Mouse (Mus musculus) kidney, embryonic 16.5 days (tissue): Measurements from ENCODE around the gene 4930579F01Rik. TPM values are rescaled to one million over a fixed set of nuclear protein-coding genes. Genes with fewer than 3 reads are reported as not detected.

Experiments
- ATAC-seq: fragments of 200-750 bp; cut with Nextera tagmentation; 2 replicates; pipeline ENCODE4 v1.8.0; 2017; ENCODE audit warnings: moderate TSS enrichment; ENCODE audit not compliant: low FRiP score, low TSS enrichment
- H3K27ac ChIP-seq: fragments of 300-500 bp; sonication (generic); 2 replicates; pipeline ENCODE4 v1.5.1; 2014; ENCODE audit warnings: low read length
- H3K27me3 ChIP-seq: fragments of 300-500 bp; sonication (generic); 2 replicates; pipeline ENCODE4 v1.6.1; 2014; ENCODE audit warnings: low read length, control low read depth, mixed read lengths; ENCODE audit not compliant: insufficient read depth
- H3K36me3 ChIP-seq: fragments of 300-500 bp; sonication (generic); 2 replicates; pipeline ENCODE4 v1.6.1; 2014; ENCODE audit warnings: low read length, control low read depth, mixed read lengths; ENCODE audit not compliant: insufficient read depth
- H3K4me1 ChIP-seq: fragments of 300-500 bp; sonication (generic); 2 replicates; pipeline ENCODE4 v1.6.1; 2014; ENCODE audit warnings: low read length, control low read depth, mixed read lengths; ENCODE audit not compliant: insufficient read depth
- H3K4me2 ChIP-seq: fragments of 300-500 bp; sonication (generic); replicated peaks from 2 replicates; pipeline ENCODE4 v1.6.1; 2014; ENCODE audit warnings: low read depth, low read length
- H3K4me3 ChIP-seq: fragments of 300-500 bp; sonication (generic); 2 replicates; pipeline ENCODE4 v1.5.1; 2014; ENCODE audit warnings: mild to moderate bottlenecking, low read length
- H3K9ac ChIP-seq: fragments of 300-500 bp; sonication (generic); replicated peaks from 2 replicates; pipeline ENCODE4 v1.6.1; 2014; ENCODE audit warnings: low read length
- H3K9me3 ChIP-seq: fragments of 300-500 bp; sonication (generic); 2 replicates; pipeline ENCODE4 v1.6.1; 2016; ENCODE audit warnings: low read length, control low read depth
- WGBS: fragments of 180-500 bp; shearing (Covaris S2); extraction: QIAGEN DNeasy Blood & Tissue Kit; methylation state at CpG from one replicate; pipeline ENCODE4 v1.1.7; 2014; 5-methylcytosine and 5-hydroxymethylcytosine counted together
- polyA plus RNA-seq: library from polyadenylated mRNA; unstranded; fragments of >200 nt; fragmentation: Nextera tagmentation; extraction: Ambion mirVana; gene quantifications from 2 replicates; pipeline ENCODE4 v1.2.1, GENCODE M21; 2015

Gene 4930579F01Rik
- polyA plus RNA-seq, 1 experiment from 2014 or later: 0.21 TPM

DNA sequence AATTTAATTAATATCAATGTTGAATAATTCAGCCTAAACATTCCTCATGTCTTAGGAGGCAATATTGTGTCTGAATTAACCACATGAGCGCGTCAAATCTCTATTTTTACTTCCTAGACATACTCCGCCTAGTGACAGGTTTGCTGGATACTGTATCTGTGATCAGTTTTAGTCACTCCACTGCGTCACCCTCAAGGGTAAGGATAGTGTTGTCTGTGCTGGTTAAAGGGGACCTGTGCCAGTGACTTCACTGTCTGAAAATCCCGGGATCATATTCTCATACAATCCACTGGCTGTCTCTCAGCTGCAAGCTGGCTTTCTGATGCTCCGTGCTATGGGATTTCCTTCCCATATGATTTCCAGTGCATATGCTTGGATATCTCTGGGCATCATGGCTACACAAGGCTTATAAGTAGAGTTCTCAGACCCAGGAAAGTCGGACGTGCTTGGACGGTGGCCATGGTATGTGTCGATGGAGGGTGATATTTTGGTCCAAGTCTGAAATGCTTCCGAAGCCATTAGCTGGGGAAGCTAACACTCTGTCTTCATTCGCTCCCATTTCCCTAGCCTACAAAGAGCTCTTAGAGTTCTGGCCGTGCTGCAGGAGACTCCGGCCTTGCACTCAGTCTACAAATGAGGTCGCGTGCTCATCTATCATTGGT lies 74.0 kb downstream of the 4930579F01Rik start:
- H3K4me1 ChIP-seq: no peaks in the 10 kb centered on the region
- no peak for ATAC-seq
- no peaks in the 10 kb centered on the region for H3K9me3 ChIP-seq
- no peak overlapping the region for H3K4me2 ChIP-seq
- H3K4me3 ChIP-seq: no peak overlapping the region
- 91% methylated on average over 16 of the region's 16 CpGs for WGBS
- H3K36me3 ChIP-seq: no peaks in the 10 kb centered on the region
- H3K27me3 ChIP-seq: no peaks in the 10 kb centered on the region
- no peak overlapping the region for H3K9ac ChIP-seq
- no peak overlapping the region for H3K27ac ChIP-seq

DNA sequence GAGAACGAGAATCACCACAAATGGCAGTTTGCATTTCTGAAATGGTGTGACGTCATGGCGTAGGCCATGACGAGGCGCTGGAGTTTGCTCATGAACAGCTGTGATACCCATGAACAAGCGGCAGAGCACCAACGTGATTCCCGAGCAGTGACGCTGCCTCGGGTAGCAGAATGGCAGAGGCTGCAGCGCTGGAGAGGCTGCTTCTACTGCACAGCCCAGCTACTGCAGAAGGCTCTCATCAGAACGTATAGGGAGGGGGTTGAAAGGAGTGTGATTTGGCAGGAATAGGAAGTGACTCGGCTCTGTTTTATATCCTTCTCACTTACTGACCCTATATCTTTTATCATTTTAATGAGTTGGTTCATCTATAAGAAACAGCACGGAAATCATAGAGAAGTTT lies 74.8 kb downstream of the 4930579F01Rik start:
- Histone ChIP-seq H3K4me3 (no peak overlapping the region), H3K27me3 (no peaks in the 10 kb centered on the region), H3K9ac (no peak overlapping the region), H3K4me2 (peak overlapping the region; percentile 24; the same call in 1 of the 2 replicates), H3K9me3 (no peaks in the 10 kb centered on the region), H3K27ac (0 out of 2 replicates have a peak overlapping the region, but pooled peaks have one; percentile 4), H3K4me1 (no peaks in the 10 kb centered on the region), H3K36me3 (no peaks in the 10 kb centered on the region)
- 60% methylated on average over 14 of the region's 14 CpGs for WGBS
- peak; percentile 67; the same call in 1 of the 2 replicates for ATAC-seq

DNA sequence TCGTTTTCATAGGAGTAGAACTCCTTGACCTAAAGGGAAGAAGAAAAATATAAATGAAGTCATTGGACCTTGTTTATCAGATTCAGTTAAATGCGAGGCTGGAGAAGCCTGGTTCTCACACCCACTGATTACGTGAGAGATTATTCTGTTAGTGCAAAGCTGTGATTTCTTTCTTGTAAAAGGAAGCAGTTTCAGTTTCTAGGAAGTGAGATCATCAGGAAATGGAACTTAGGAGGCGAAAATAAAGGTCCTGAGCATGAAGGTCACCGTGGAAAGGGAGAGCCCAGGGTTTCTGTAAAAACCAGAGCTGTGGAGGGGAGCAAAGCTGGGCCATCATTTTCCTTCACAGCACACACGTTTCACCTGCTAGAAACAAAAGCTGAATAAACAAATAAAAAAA lies 75.2 kb downstream of the 4930579F01Rik start:
- 59% methylated on average over 6 of the region's 6 CpGs for WGBS
- no peak for ATAC-seq
- Histone ChIP-seq H3K36me3 (no peaks in the 10 kb centered on the region), H3K4me3 (no peak overlapping the region), H3K27me3 (no peaks in the 10 kb centered on the region), H3K9ac (no peak overlapping the region), H3K4me1 (no peaks in the 10 kb centered on the region), H3K9me3 (no peaks in the 10 kb centered on the region), H3K27ac (peak overlapping the region; percentile 4), H3K4me2 (peak overlapping the region; percentile 24; the same call in 1 of the 2 replicates)

DNA sequence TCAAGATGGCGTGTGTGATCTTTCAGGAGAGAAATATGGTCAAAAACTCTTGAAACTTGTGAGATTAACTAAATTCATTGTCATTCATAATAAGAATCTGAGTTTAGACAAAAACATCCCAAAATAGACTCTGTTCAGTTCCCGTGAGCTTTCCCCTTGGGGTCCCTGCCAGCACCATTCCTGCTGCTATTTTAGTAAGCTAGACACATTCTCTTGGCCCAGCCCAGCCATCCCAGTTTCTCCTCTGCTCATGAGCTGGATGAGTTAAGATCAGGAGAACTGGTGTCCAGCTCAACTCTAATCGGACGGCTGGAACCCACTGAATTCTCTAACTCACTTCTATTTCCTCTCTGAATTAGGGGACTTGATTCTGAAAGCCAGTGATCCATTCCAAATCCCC lies 76.8 kb downstream of the 4930579F01Rik start:
- no peak for ATAC-seq
- no peaks in the 10 kb centered on the region for H3K36me3 ChIP-seq
- no peaks in the 10 kb centered on the region for H3K9me3 ChIP-seq
- 92% methylated on average over 4 of the region's 4 CpGs for WGBS
- no peak overlapping the region for H3K27ac ChIP-seq
- no peak overlapping the region for H3K9ac ChIP-seq
- no peaks in the 10 kb centered on the region for H3K4me1 ChIP-seq
- no peak overlapping the region for H3K4me3 ChIP-seq
- H3K27me3 ChIP-seq: no peaks in the 10 kb centered on the region
- H3K4me2 ChIP-seq: no peak overlapping the region

DNA sequence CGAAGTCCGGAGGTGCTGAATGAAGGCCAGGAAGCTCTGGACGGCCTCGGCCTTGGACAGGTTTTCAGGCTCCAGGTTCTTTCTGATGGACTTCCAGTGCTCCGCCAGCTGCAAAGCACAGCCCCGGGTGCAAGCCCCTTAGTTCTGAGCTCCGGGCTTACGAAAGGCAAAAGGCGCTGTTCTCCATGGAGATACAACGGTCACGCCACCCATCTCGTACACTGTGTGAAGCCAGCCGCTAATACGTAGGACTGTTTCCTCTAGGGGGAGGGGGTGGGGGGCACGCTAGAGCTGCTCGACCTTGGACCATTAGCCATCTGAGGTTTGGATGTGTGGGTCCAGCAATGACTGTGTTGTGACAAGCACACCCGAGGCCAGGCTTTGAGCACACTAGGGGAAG lies 79.5 kb downstream of the 4930579F01Rik start:
- H3K4me2 ChIP-seq: no peak overlapping the region

More for the DNA sequence above, 79.5 kb downstream of the 4930579F01Rik start:
- no peak overlapping the region for H3K9ac ChIP-seq
- H3K9me3 ChIP-seq: no peaks in the 10 kb centered on the region
- H3K36me3 ChIP-seq: no peaks in the 10 kb centered on the region
- 0 out of 2 replicates have a peak, but pooled peaks have one; percentile 29 for ATAC-seq
- 85% methylated on average over 17 of the region's 17 CpGs for WGBS
- no peak overlapping the region for H3K27ac ChIP-seq
- H3K4me3 ChIP-seq: no peak overlapping the region
- H3K4me1 ChIP-seq: no peaks in the 10 kb centered on the region
- no peaks in the 10 kb centered on the region for H3K27me3 ChIP-seq

Other genes with a start within 250 kb of the 4930579F01Rik start
- 9.3 and 10.1 TPM in 2 replicates for gene Dapp1, start 212.3 kb downstream of the 4930579F01Rik start, polyA plus RNA-seq
- 0.52 and 0.54 TPM in 2 replicates for gene 1110002E22Rik, start 128.8 kb downstream of the 4930579F01Rik start, polyA plus RNA-seq
- 0.12 TPM in 1 of 2 replicates, not detected in the other for gene Gm5105, start 126.4 kb downstream of the 4930579F01Rik start, polyA plus RNA-seq
- gene Trmt10a, start 50.4 kb downstream of the 4930579F01Rik start, polyA plus RNA-seq: 11.8 and 12.5 TPM in 2 replicates
- 7.6 and 8.1 TPM in 2 replicates for gene Mttp, start 48.9 kb downstream of the 4930579F01Rik start, polyA plus RNA-seq
- 0.46 and 0.66 TPM in 2 replicates for gene Adh7, start 23.9 kb upstream of the 4930579F01Rik start, polyA plus RNA-seq
- gene Adh1, start 67.2 kb upstream of the 4930579F01Rik start, polyA plus RNA-seq: 77.6 and 115 TPM in 2 replicates
- 0.17 TPM in 1 of 2 replicates, not detected in the other for gene Adh6a, start 119.5 kb upstream of the 4930579F01Rik start, polyA plus RNA-seq
- 0.29 and 0.71 TPM in 2 replicates for gene Adh6b, start 147.9 kb upstream of the 4930579F01Rik start, polyA plus RNA-seq
- gene Adh4, start 221.6 kb upstream of the 4930579F01Rik start, polyA plus RNA-seq: not detected in 2 replicates
- gene Adh5, start 249.3 kb upstream of the 4930579F01Rik start, polyA plus RNA-seq: 258 and 276 TPM in 2 replicates